Mouse (Mus musculus) erythroid progenitor cell, adult 5-6 weeks (primary cell): ENCODE measurements around the gene Camta1. TPM values are rescaled to one million over a fixed set of nuclear protein-coding genes. Genes with fewer than 3 reads are reported as not detected.
A peak's percentile ranks its signal among the peaks of the same experiment; 100 is the strongest.

Experiments used
- ATAC-seq: replicated peaks from 2 replicates; pipeline ENCODE4 v1.8.0; 2016; ENCODE audit warnings: moderate number of reproducible peaks, mild to moderate bottlenecking, moderate TSS enrichment, inconsistent platforms; ENCODE audit not compliant: poor library complexity, low FRiP score, severe bottlenecking
- total RNA-seq, 2 experiments: library from RNA; stranded (forward) in 1 of 2; stranded (reverse) in 1 of 2; fragments of 150-400 nt in 1 of 2; fragments of 186-747, 209-891 nt in 1 of 2; gene quantifications; 2 replicates each; pipeline versions ENCODE4 v1.2.3 to v1.2.4; 2015 to 2017; ENCODE audit warnings: low replicate concordance in 2 of 2

Gene Camta1
- total RNA-seq, 2 experiments from 2014 or later = 13.5 to 67.5 TPM

- no peak for ATAC-seq
These were observed 551.5 kb downstream of the Camta1 start for GRCm38 (mm10) chr4:151310056-151310685.

GRCm38 (mm10) chr4:151306890-151307289 lies 554.8 kb downstream of the Camta1 start:
- no peak for ATAC-seq

GRCm38 (mm10) chr4:151306311-151306765 lies 555.3 kb downstream of the Camta1 start:
- no peak for ATAC-seq

DNA sequence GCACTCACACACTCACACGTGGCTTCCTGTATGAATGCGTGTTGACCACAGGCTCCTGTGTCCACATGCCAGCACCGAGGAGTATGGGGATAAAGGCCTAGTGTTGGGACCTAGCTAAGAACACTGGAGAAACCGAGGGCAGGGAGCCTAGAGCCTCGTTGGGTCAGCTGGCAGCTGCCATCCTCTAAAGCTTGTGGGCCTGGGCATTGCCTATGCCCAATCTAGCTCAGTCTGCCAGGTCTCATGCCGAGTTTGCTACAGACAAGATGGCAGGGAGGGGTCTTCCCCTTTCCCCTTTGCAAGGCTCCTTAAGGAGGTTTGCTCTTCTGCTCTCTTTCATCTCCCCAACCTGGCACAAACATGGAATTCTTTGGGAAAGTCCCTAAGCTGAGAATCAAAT lies 555.9 kb downstream of the Camta1 start:
- no peak for ATAC-seq

DNA sequence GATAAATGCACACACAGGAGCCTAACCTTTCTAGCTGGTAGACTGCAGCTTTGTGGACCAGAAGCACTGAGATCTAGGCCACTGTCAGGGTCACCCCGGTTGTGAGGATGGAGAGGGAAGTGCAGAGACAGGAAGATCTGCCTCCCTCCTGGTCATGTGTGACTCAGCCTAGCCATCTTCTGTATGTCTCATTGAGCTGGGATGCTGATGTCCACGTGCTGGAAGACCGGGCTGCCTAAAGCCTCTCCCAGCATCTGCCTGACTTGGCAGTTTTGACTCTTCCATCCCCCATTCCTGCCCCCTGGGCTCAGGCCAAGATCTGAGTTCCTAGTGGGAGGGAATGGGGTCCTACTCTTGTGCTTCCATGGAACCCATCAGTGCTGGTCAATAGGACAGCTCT lies 557.7 kb downstream of the Camta1 start:
- no peak for ATAC-seq

DNA sequence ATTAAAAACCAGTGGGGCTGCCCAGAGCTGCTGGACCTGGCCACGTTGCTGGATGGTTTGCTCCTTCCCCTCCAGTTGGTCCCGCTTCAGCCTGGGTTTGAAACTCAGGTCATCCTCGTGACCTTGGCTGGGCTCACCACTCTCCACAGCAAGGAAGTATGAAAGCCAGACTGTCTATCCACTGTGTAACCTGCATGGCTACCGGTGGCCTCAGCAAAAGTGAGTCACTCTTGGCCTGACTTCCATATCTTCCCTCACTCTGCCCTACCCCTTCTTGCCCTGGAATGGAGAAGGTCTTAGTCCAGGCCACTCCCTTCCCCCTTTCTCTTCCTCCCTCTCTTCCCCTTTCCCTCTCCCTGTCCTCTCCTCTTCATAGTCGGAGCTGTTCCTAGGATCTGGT lies 558.2 kb downstream of the Camta1 start:
- no peak for ATAC-seq

DNA sequence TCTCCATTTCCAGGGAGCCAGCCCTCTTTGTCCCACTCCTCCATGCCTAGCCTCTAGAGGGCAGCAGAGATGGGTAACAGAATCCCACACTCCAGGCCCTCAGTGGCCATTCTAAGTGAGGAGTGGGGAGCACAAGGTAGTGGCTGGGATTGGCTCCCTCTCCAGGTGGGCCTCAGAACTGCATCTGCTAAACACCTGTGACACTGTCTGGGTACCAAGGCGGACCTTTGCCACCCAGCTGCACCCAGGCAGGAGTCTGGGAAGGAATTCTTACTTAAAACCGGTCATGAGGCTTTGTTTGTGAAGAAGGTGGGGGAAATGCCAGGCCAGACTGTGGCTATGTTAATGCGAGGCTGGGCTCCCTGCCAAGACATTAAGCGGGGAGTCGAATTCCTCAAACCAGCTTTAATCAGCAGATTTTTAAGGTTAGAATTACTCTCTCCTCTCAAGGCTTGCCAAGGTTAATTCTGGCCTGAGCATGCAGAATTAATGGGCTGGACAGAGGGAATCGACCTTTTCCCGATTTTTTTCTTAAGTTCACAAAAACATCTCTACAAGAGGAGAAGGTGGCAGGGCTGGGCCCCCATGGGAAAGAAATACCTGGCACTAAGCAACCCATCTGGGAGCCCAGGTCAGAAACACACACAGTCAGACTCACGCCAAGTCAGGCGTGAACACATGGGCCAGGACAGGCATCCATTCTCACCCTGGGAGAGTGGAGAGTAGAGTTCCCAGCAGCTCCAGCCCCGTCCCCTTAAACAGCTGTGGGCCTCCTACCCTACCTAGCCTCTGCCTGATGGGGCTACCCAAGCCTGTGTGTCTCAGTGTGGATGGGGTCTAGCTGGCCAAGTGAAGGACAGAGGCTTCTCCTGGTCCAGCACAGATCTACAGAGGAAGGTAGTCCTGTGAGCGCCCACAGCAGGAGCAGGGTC lies 559.2 kb downstream of the Camta1 start:
- no peak for ATAC-seq

DNA sequence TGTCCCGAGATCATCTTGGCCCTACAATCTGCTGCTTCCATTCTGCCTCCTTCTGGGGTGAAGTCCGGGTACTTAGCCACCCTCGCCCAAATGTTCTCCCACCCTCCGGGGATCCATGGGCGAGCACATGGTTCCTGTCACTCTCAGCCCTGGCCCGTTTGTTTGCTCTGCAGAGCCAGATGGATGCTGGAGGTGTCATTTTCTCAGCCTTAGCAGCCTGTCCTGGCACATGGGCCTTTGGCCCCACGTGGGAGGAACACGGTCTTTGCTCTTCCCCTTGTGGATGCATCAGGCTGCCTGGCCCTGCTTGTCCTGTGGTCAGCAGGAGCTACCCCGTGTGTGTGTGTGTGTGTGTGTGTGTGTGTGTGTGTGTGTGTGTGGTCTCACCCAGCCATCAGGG lies 560.3 kb downstream of the Camta1 start:
- no peak for ATAC-seq

GRCm38 (mm10) chr4:151300706-151301105 lies 561.0 kb downstream of the Camta1 start:
- no peak for ATAC-seq

DNA sequence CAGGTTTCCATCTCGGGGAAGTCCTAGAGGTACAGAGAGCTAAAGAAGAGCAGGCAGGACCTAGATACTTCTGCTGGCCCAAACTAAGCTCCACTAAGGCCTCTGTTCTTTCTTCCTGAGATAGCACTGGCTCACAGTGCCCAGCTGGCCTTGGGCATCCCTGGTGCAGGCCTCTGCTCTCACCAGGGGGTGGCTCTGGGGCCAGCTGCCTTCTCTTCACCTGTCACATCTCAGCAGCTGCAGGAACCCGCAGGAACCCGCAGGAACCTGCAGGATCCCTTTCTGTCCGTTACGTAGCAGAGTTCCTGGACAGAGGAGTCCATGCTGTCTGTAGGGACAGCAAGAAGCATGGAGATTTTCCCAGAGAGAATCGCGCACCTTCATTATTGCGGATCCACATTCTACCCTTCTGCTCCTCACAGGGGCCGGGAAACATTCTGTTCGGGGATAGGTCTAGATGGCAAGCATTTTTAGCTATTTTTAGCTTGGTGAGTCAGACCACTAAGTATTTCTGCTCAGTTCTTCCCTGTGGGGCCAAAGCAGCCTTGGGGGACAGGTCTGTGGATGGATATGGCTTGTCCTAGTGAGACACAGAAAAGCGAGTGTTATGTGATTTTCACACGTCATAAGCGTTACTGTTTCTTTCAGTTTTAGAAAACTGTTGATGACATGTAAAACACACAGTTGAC lies 566.0 kb downstream of the Camta1 start:
- no peak for ATAC-seq

DNA sequence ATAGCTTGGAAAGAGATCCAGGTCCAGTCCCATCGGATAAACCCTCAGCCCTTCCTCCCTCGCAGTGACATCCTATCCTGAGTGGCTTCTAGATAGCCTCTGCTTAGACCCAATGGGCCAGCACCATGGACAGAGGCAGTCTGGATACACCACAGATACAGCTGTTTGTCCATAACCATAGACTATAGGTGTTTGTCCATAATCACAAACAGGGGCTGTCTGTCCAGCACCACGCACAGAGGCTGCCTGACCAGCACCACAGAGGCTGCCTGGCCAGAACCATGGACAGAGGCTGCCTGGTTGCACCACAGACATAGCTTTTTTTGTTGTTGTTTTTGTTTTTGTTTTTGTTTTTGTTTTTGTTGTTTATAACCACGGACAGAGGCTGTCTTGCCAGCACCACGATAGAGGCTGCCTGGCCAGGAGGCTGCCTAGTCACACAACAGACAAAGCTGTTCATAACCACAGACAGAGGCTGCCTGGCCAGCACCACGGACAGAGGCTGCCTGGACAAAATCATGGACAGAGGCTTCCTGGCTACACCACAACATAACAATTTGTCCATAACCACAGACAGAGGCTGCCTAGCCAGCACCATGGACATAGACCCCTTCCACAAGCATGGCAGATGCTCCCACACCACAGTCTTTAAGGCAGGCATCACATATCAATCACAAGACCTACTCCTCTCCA lies 572.6 kb downstream of the Camta1 start:
- ATAC-seq = no peak

GRCm38 (mm10) chr4:151285905-151286445 lies 575.7 kb downstream of the Camta1 start:
- ATAC-seq = no peak

DNA sequence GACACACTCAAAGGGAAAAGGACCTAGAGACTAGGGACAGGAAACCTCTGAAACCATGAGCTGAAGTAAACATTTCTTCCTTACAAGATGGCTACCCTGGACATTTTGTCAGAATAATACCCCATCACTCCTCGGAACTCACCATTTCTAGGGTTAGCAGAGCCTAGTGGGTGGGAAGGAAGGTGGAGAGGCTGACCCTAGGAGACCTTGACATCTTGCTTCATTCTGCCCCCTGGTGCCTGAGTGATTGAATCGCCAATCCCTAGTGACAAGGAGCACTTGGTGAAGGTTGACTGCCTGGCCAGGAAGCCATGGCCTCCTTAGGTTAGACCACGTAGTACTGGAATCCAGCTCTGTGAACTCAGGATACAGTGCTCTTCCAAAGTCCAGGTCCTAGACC lies 576.2 kb downstream of the Camta1 start:
- no peak for ATAC-seq

- no peak for ATAC-seq
These were observed 578.5 kb downstream of the Camta1 start for GRCm38 (mm10) chr4:151283092-151283741.

- no peak for ATAC-seq
These were observed 579.6 kb downstream of the Camta1 start for GRCm38 (mm10) chr4:151282103-151282502.

DNA sequence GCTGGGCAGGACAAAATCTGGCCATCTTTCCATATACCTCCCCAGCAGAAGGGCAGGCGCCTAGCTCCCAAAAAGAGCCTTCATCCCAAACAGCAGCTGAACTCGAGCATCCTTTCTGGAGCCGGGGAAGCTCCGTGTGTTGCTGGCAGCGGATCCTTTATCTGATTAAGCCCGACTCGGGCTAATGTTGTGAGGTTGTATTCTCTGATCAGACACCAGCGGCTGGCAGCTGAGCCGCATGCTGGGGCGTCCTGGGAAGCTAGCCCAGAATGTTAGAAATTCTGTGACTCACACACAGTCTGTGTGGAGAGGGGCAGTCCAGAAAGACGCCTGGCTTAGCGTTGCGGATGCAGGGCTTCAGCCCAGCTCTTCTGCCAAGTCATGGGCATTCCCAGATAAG lies 586.4 kb downstream of the Camta1 start:
- no peak for ATAC-seq

GRCm38 (mm10) chr4:151263786-151264414 lies 597.8 kb downstream of the Camta1 start:
- no peak for ATAC-seq

- 0 out of 2 replicates have a peak, but pooled peaks have one; percentile 34 for ATAC-seq
These were observed 598.6 kb downstream of the Camta1 start for GRCm38 (mm10) chr4:151263052-151263451.

GRCm38 (mm10) chr4:151256622-151257021 lies 605.1 kb downstream of the Camta1 start:
- ATAC-seq = no peak
